Mouse (Mus musculus): ENCODE measurements around the gene Pgls.

The Pgls gene

GRCm38 (mm10) chr8:71598841-71599240 is 6.9 kb downstream of the Pgls start:
- no peak for DNase-seq (ENCODE audit: low spot score)

- DNase-seq (ENCODE audit: low spot score), result no peak
Observed at GRCm38 (mm10) chr8:71601939-71602665, 10.1 kb downstream of the Pgls start.

- DNase-seq (ENCODE audit: low spot score), result peak; percentile 45
Observed at GRCm38 (mm10) chr8:71602666-71603334, 10.8 kb downstream of the Pgls start.

- DNase-seq (ENCODE audit: low spot score), result no peak
Observed at GRCm38 (mm10) chr8:71604021-71604420, 12.0 kb downstream of the Pgls start.

- DNase-seq (ENCODE audit: low spot score), result peak; percentile 80
Observed at GRCm38 (mm10) chr8:71610822-71611651, 19.1 kb downstream of the Pgls start, which contains the start of gene Colgalt1. Colgalt1 (plus strand) TSS chr8:71610998.

GRCm38 (mm10) chr8:71612141-71612540 is 20.2 kb downstream of the Pgls start:
- DNase-seq (ENCODE audit: low spot score), result no peak

GRCm38 (mm10) chr8:71613418-71613817 is 21.4 kb downstream of the Pgls start:
- DNase-seq (ENCODE audit: low spot score), result no peak

- no peak for DNase-seq (ENCODE audit: low spot score)
Observed at GRCm38 (mm10) chr8:71619786-71620185, 27.8 kb downstream of the Pgls start.

- DNase-seq (ENCODE audit: low spot score), result no peak
Observed at GRCm38 (mm10) chr8:71625088-71625487, 33.1 kb downstream of the Pgls start.

- no peak for DNase-seq (ENCODE audit: low spot score)
Observed at GRCm38 (mm10) chr8:71626753-71627152, 34.8 kb downstream of the Pgls start.

GRCm38 (mm10) chr8:71627265-71628099 is 35.5 kb downstream of the Pgls start:
- no peak for DNase-seq (ENCODE audit: low spot score)

GRCm38 (mm10) chr8:71628396-71629095 is 36.6 kb downstream of the Pgls start:
- no peak for DNase-seq (ENCODE audit: low spot score)

- DNase-seq (ENCODE audit: low spot score), result peak; percentile 77
Observed at GRCm38 (mm10) chr8:71629096-71629697, 37.2 kb downstream of the Pgls start.

- no peak for DNase-seq (ENCODE audit: low spot score)
Observed at GRCm38 (mm10) chr8:71629781-71630212, 37.8 kb downstream of the Pgls start.

- no peak for DNase-seq (ENCODE audit: low spot score)
Observed at GRCm38 (mm10) chr8:71630761-71631160, 38.8 kb downstream of the Pgls start.

GRCm38 (mm10) chr8:71631897-71632296 is 39.9 kb downstream of the Pgls start:
- DNase-seq (ENCODE audit: low spot score), result no peak

GRCm38 (mm10) chr8:71633164-71633563 is 41.2 kb downstream of the Pgls start:
- no peak for DNase-seq (ENCODE audit: low spot score)

GRCm38 (mm10) chr8:71633981-71634667 is 42.1 kb downstream of the Pgls start:
- no peak for DNase-seq (ENCODE audit: low spot score)

- no peak for DNase-seq (ENCODE audit: low spot score)
Observed at GRCm38 (mm10) chr8:71637149-71638095, 45.4 kb downstream of the Pgls start.
